Mouse (Mus musculus) bone marrow macrophage, adult 2 months (primary cell): ENCODE results near the gene Map3k21.

Experiments used
- CTCF ChIP-seq: IDR thresholded peaks from 2 replicates; pipeline ENCODE4 v1.5.1; 2012; ENCODE audit warnings: low read depth, mild to moderate bottlenecking, low read length, moderate library complexity
- POLR2A ChIP-seq: IDR thresholded peaks from 2 replicates; pipeline ENCODE4 v1.6.1; 2012; ENCODE audit warnings: mild to moderate bottlenecking, low read depth, low read length, borderline replicate concordance

- TF ChIP-seq POLR2A = no peak
- TF ChIP-seq CTCF = no peak
These were observed 2.9 kb upstream of the Map3k21 start for GRCm38 (mm10) chr8:125907311-125907710.
